Mouse (Mus musculus) embryo, embryonic 10 days (tissue): ENCODE measurements around the gene Pdxk.
A peak's percentile ranks its signal among the peaks of the same experiment; 100 is the strongest.
"Not testable (repeated sequence)": the region's sequence is repeated elsewhere in the genome, so short reads cannot be mapped to it uniquely, and the experiment has no call there.

Experiments
- DNase-seq: peaks from one replicate; pipeline ENCODE4 v3.0.0-alpha.2; 2015; ENCODE audit warnings: low spot score

Pdxk gene

GRCm38 (mm10) chr10:78464792-78465207, at the start of gene Pdxk:
Pdxk (minus strand) TSS chr10:78464975.
- peak; percentile 94 for DNase-seq

GRCm38 (mm10) chr10:78502986-78503733, 38.4 kb upstream of the Pdxk start:
- DNase-seq, result no peak

- peak; percentile 93 for DNase-seq
These were observed 22.8 kb upstream of the Pdxk start for GRCm38 (mm10) chr10:78487431-78488086.

- no peak for DNase-seq
These were observed 22.1 kb upstream of the Pdxk start for GRCm38 (mm10) chr10:78486871-78487270.

DNA sequence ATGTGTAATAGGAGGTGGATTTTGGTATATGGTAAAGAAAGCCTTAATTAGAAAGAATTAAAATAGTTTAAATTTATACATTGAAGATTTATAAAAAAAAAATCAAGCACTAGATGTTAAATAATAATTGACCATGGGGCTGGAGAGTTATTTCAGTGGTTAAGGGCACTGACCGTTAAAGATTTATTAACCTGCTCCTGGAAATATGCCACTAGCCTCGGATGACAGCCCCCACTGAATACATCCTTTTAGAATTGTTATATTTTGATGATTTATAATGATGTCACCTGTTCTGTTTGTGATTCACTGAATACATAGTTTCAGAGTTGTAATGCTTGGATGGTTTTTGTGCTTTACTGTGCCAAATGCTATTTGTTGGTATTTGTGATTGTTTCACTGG, 20.6 kb upstream of the Pdxk start:
- not testable (repeated sequence) for DNase-seq

GRCm38 (mm10) chr10:78481928-78482499, 17.2 kb upstream of the Pdxk start:
- peak; percentile 90 for DNase-seq

GRCm38 (mm10) chr10:78480954-78481927, 16.5 kb upstream of the Pdxk start:
- DNase-seq, result no peak

- DNase-seq, result no peak
These were observed 12.0 kb upstream of the Pdxk start for GRCm38 (mm10) chr10:78476821-78477220.

- DNase-seq, result no peak
These were observed 10.0 kb upstream of the Pdxk start for GRCm38 (mm10) chr10:78474759-78475158.

- DNase-seq, result no peak
These were observed 8.7 kb upstream of the Pdxk start for GRCm38 (mm10) chr10:78473434-78473833.

DNA sequence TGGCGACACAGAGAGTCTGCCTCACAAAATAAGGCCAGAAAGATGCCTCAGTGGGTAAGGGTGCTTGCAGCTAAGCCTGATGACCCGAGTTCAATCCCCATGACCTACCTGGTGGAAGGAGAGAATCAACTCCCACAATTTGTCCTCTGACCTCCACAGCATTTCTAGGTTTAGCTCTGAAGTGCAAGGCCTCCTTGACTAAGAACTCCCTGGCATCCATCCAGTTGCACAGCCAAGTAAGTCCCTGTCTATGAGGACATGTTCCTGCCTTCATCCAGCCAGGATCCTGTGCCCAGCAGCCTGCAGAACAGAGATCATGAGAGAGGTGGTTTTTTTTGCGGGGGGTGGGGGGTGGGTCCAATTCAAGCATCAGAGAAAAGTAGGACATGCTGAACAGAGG, 7.3 kb upstream of the Pdxk start:
- DNase-seq, result no peak

- DNase-seq, result no peak
These were observed 6.0 kb upstream of the Pdxk start for GRCm38 (mm10) chr10:78470582-78471313.

DNA sequence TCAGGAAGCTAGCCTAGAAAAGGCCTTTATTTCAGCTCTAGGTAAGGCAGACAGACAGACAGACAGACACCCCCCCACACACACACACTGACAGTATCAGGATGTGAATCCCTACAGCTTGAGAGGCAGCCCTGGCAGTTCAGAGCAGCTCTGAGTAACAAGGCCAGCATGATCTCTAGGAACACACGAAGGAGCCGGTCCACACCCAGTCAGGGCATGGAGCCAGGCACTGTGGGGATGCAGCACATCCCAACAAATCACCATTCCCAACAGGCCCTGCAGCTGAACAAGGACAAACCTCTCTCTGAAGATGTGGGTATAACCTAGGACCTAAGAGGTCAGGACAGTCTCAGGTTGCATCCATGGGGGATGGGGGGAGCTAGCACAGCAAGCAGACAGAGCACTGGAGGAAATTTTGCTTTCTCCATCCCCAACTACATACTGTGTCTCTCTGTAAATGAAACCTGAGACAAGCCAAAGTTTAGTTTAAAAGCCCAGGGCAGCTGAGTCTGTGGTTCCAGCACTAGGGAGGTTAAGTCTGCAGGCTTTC, 3.1 kb upstream of the Pdxk start:
- peak; percentile 54 for DNase-seq

GRCm38 (mm10) chr10:78466647-78467046, 1.9 kb upstream of the Pdxk start:
- DNase-seq, result no peak

GRCm38 (mm10) chr10:78465472-78465871, 697 bp upstream of the Pdxk start:
- DNase-seq, result no peak

GRCm38 (mm10) chr10:78464201-78464791, 479 bp downstream of the Pdxk start:
- no peak for DNase-seq

- DNase-seq, result no peak
These were observed 1.0 kb downstream of the Pdxk start for GRCm38 (mm10) chr10:78463769-78464167.

- no peak for DNase-seq
These were observed 1.6 kb downstream of the Pdxk start for GRCm38 (mm10) chr10:78462945-78463768.

DNA sequence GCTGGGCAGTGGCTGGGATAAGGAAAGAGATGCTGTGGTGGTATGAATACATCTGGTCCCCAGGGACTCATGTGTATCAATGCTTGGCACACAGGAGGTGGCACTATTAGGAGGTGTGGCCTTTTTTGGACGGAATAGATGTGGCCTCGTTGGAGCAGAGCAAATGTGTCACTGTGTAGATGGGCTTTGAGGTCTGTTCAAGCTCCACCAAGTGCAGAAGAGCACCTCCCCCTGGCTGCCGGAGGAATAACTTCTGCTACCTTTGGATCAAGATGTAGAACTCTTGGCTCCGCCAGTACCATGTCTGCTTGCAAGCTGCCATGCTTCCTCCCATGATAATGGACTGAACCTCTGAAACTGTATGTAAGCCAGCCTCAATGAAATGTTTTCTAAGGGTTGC, 3.0 kb downstream of the Pdxk start:
- no peak for DNase-seq

- no peak for DNase-seq
These were observed 4.3 kb downstream of the Pdxk start for GRCm38 (mm10) chr10:78460463-78460862.
